Mouse (Mus musculus) CH12.LX (cell line): ENCODE data around the gene Grid1.

Source experiments
- CTCF ChIP-seq, 2 experiments: IDR thresholded peaks in 1 of 2; conservative IDR thresholded peaks in 1 of 2; 2 replicates each; pipeline ENCODE4 v1.5.1; 2011 to 2012; ENCODE audit warnings: low read depth in 2 of 2, low read length in 2 of 2, improper control_type of control experiment in 1 of 2, inconsistent platforms in 1 of 2, mild to moderate bottlenecking in 1 of 2, moderate library complexity in 1 of 2
- KAT2A ChIP-seq: IDR thresholded peaks from 2 replicates; pipeline ENCODE4 v1.6.1; 2012; ENCODE audit warnings: low read length, improper control_type of control experiment, inconsistent platforms; ENCODE audit not compliant: insufficient replicate concordance
- ZC3H11A ChIP-seq: IDR thresholded peaks from 2 replicates; pipeline ENCODE4 v1.6.1; 2012; ENCODE audit warnings: low read depth, mild to moderate bottlenecking, inconsistent platforms, low read length, improper control_type of control experiment

GRCm38 (mm10) chr14:35561244-35561893 is 741.5 kb downstream of the Grid1 start:
- TF ChIP-seq ZC3H11A: no peak
- TF ChIP-seq KAT2A: no peak
- TF ChIP-seq CTCF (conservative IDR thresholded peaks at IDR 0.05 in 1 of 2, IDR thresholded peaks at IDR 0.05 in 1 of 2; ENCODE audit: low read depth in 2 of 2, low read length in 2 of 2): no peak
